Mouse (Mus musculus) MEL (cell line): Measurements from ENCODE around the gene H2-M5. TPM values are rescaled to one million over a fixed set of nuclear protein-coding genes. Genes with fewer than 3 reads are reported as not detected.

Source experiments
- DNase-seq: peaks from one replicate; pipeline ENCODE4 v3.0.0; 2011; ENCODE audit warnings: low read depth, low spot score
- H3K27ac ChIP-seq: 2 replicates; pipeline ENCODE4 v1.5.1; 2012; ENCODE audit warnings: low read depth, mild to moderate bottlenecking, control low read depth, low read length, moderate library complexity; ENCODE audit not compliant: control insufficient read depth
- H3K27me3 ChIP-seq, 2 experiments: fragments of 150-350 bp in 1 of 2; sonication (generic) in 1 of 2; 2 replicates each; pipeline ENCODE4 v1.6.1; 2012; ENCODE audit warnings: low read length in 2 of 2, mild to moderate bottlenecking in 2 of 2, improper control_type of control experiment in 1 of 2, moderate library complexity in 1 of 2; ENCODE audit not compliant: insufficient read depth in 2 of 2, control insufficient read depth in 1 of 2
- H3K36me3 ChIP-seq, 2 experiments: 2 replicates each; pipeline ENCODE4 v1.6.1; 2012 to 2014; ENCODE audit warnings: low read length in 2 of 2, improper control_type of control experiment in 1 of 2, inconsistent platforms in 1 of 2, mild to moderate bottlenecking in 1 of 2; ENCODE audit not compliant: insufficient read depth in 2 of 2, control insufficient read depth in 1 of 2
- H3K4me1 ChIP-seq, 2 experiments: fragments of 150-350 bp in 1 of 2; sonication (generic) in 1 of 2; 2 replicates each; pipeline ENCODE4 v1.6.1; 2012; ENCODE audit warnings: low read length in 2 of 2, improper control_type of control experiment in 1 of 2, mild to moderate bottlenecking in 1 of 2; ENCODE audit not compliant: insufficient read depth in 2 of 2, control insufficient read depth in 1 of 2
- H3K4me3 ChIP-seq, 2 experiments: fragments of 150-350 bp in 1 of 2; sonication (generic) in 1 of 2; 2 replicates each; pipeline ENCODE4 v1.5.1; 2012; ENCODE audit warnings: low read depth in 2 of 2, low read length in 2 of 2, mild to moderate bottlenecking in 2 of 2, moderate library complexity in 2 of 2, control low read depth in 1 of 2, improper control_type of control experiment in 1 of 2; ENCODE audit not compliant: control insufficient read depth in 1 of 2, insufficient read depth in 1 of 2
- H3K79me2 ChIP-seq: 2 replicates; pipeline ENCODE4 v1.6.1; 2012; ENCODE audit warnings: mild to moderate bottlenecking, low read length, moderate library complexity; ENCODE audit not compliant: control insufficient read depth, poor library complexity, insufficient read depth
- H3K9ac ChIP-seq: 2 replicates; pipeline ENCODE4 v1.6.1; 2012; ENCODE audit warnings: low read depth, mild to moderate bottlenecking, control low read depth, low read length, moderate library complexity; ENCODE audit not compliant: control insufficient read depth, poor library complexity, severe bottlenecking
- H3K9me3 ChIP-seq: fragments of 150-350 bp; sonication (generic); replicated peaks from 2 replicates; pipeline ENCODE4 v1.6.1; 2012; ENCODE audit warnings: mild to moderate bottlenecking, low read length, improper control_type of control experiment, moderate library complexity; ENCODE audit not compliant: insufficient read depth
- E2F4 ChIP-seq: IDR thresholded peaks from 2 replicates; pipeline ENCODE4 v1.6.1; 2011; ENCODE audit warnings: low read depth, low read length, improper control_type of control experiment, borderline replicate concordance
- ELF1 ChIP-seq: IDR thresholded peaks from 2 replicates; pipeline ENCODE4 v1.6.1; 2014; ENCODE audit warnings: low read depth, mild to moderate bottlenecking, inconsistent platforms, low read length, improper control_type of control experiment, moderate library complexity
- ETS1 ChIP-seq: IDR thresholded peaks from 2 replicates; pipeline ENCODE4 v1.6.1; 2012; ENCODE audit warnings: low read depth, mild to moderate bottlenecking, inconsistent platforms, low read length, improper control_type of control experiment, moderate library complexity
- GABPA ChIP-seq: IDR thresholded peaks from 2 replicates; pipeline ENCODE4 v1.6.1; 2012; ENCODE audit warnings: low read depth, mild to moderate bottlenecking, inconsistent platforms, low read length, improper control_type of control experiment, moderate library complexity
- GATA1 ChIP-seq: IDR thresholded peaks from 2 replicates; pipeline ENCODE4 v1.6.1; 2011; ENCODE audit warnings: low read depth, low read length, improper control_type of control experiment
- KAT2A ChIP-seq: conservative IDR thresholded peaks from 2 replicates; pipeline ENCODE4 v1.6.1; 2012; ENCODE audit warnings: low read depth, low read length, improper control_type of control experiment, inconsistent platforms
- MXI1 ChIP-seq: IDR thresholded peaks from 2 replicates; pipeline ENCODE4 v1.6.1; 2011; ENCODE audit warnings: mild to moderate bottlenecking, low read depth, low read length, improper control_type of control experiment
- MYC ChIP-seq: IDR thresholded peaks from 2 replicates; pipeline ENCODE4 v1.6.1; 2011; ENCODE audit warnings: low read depth, mild to moderate bottlenecking, low read length, improper control_type of control experiment, moderate library complexity
- NRF1 ChIP-seq: IDR thresholded peaks from 2 replicates; pipeline ENCODE4 v1.6.1; 2014; ENCODE audit warnings: low read depth, mild to moderate bottlenecking, inconsistent platforms, low read length, improper control_type of control experiment, moderate library complexity; ENCODE audit not compliant: poor library complexity, insufficient read depth, severe bottlenecking
- POLR2AphosphoS5 ChIP-seq: IDR thresholded peaks from 2 replicates; pipeline ENCODE4 v1.6.1; 2012; ENCODE audit warnings: low read depth, borderline replicate concordance, mild to moderate bottlenecking, inconsistent platforms, low read length, moderate library complexity, mixed read lengths
- RCOR1 ChIP-seq: IDR thresholded peaks from 2 replicates; pipeline ENCODE4 v1.6.1; 2012; ENCODE audit warnings: low read depth, mild to moderate bottlenecking, inconsistent platforms, low read length, improper control_type of control experiment
- SMC3 ChIP-seq: IDR thresholded peaks from 2 replicates; pipeline ENCODE4 v1.6.1; 2011; ENCODE audit warnings: low read depth, low read length, improper control_type of control experiment
- TBP ChIP-seq: IDR thresholded peaks from 2 replicates; pipeline ENCODE4 v1.8.0; 2011; ENCODE audit warnings: low read depth, low read length, improper control_type of control experiment
- TCF12 ChIP-seq: IDR thresholded peaks from 2 replicates; pipeline ENCODE4 v1.6.1; 2014; ENCODE audit warnings: low read depth, mild to moderate bottlenecking, inconsistent platforms, low read length, improper control_type of control experiment, moderate library complexity
- UBTF ChIP-seq: IDR thresholded peaks from 2 replicates; pipeline ENCODE4 v1.6.1; 2012; ENCODE audit warnings: low read depth, mild to moderate bottlenecking, inconsistent platforms, low read length, improper control_type of control experiment, moderate library complexity, borderline replicate concordance; ENCODE audit not compliant: insufficient read depth
- ZMIZ1 ChIP-seq: IDR thresholded peaks from 2 replicates; pipeline ENCODE4 v1.6.1; 2012; ENCODE audit warnings: low read depth, mild to moderate bottlenecking, inconsistent platforms, low read length, improper control_type of control experiment, moderate library complexity
- ZNF384 ChIP-seq: IDR thresholded peaks from 2 replicates; pipeline ENCODE4 v1.6.1; 2012; ENCODE audit warnings: low read depth, mild to moderate bottlenecking, inconsistent platforms, low read length, improper control_type of control experiment
- polyA plus RNA-seq, 2 experiments: library from polyadenylated mRNA; stranded (reverse) in 1 of 2; unstranded in 1 of 2; fragments of >175 nt in 1 of 2; fragments of >200 nt in 1 of 2; gene quantifications; 2 replicates each; pipeline versions ENCODE4 v1.2.1 to v1.2.4; 2012; ENCODE audit warnings: low replicate concordance in 2 of 2, low read depth in 1 of 2; ENCODE audit not compliant: insufficient read length in 2 of 2, insufficient read depth in 1 of 2, missing spikeins in 1 of 2
- total RNA-seq: library from RNA; depleted of rRNA; stranded (reverse); fragments of 300-350 nt; gene quantifications from 2 replicates; pipeline ENCODE4 v1.2.3, GENCODE M21; 2012

The H2-M5 gene
- total and polyA plus RNA-seq, 3 experiments: not detected

DNA sequence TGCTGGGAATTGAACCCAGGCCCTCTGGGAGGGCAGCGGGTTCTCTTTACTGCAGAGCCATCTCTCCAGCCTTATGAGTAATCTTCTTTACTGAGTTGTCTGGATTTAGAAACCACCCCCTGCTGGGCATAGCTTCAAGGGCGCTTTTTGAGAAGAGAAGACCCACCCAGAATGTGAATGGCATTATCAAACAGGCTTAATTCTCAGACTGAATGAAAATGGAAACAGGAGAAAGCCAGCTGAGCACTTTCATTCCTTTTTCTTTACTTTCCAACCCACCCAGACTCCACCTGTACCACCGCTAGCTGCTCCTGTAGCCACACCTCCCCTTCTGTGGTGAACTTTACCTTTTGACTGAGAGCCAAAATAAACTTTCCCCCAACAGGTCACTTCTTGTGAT lies 6.1 kb upstream of the H2-M5 start:
- Histone ChIP-seq H3K27me3 (no peaks in the 10 kb centered on the region), H3K4me1 (peaks cover 3 to 8% of the 10 kb centered on the region in 2 experiments; a peak in 2 of 4 replicates), H3K36me3 (peaks cover 0 to 11% of the 10 kb centered on the region in 2 experiments; a peak in 2 of 4 replicates), H3K9ac (no peak overlapping the region), H3K9me3 (no peaks in the 10 kb centered on the region), H3K79me2 (no peaks in the 10 kb centered on the region), H3K27ac (no peak overlapping the region), H3K4me3 (no peak overlapping the region)
- DNase-seq: no peak
- TF ChIP-seq ZNF384 (no peak), SMC3 (no peak), ZMIZ1 (no peak), NRF1 (no peak), GABPA (no peak), UBTF (no peak), ELF1 (no peak), E2F4 (no peak)
- TF ChIP-seq, all 39 proteins: peak for 0

DNA sequence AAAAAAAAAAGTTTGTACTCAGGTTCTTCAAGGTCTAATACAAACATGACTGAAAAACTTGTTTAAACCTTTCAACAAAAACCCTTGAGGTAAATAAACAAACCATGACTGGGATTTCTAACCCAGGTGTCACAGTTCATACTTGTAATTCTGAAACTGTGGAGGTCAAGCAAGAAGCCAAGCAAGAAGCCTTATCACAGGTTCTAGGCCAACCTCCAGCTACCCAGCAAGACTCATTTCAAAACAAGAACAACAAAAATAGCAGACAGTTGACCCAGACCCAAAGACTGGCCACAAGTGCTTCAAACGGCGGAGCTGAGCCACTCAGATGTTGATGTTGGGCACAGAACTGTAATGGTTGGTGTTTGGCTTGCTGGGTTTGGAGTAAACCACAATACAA lies 5.2 kb upstream of the H2-M5 start:
- TF ChIP-seq E2F4: no peak
- no peak for TF ChIP-seq KAT2A
- TF ChIP-seq ZMIZ1: no peak
- no peak for TF ChIP-seq ELF1
- no peak for TF ChIP-seq ZNF384
- TF ChIP-seq MYC: no peak
- TF ChIP-seq SMC3: no peak
- no peak for TF ChIP-seq GATA1
- TF ChIP-seq TCF12: no peak
- no peak for TF ChIP-seq ETS1
- no peak for TF ChIP-seq MXI1
- no peak for TF ChIP-seq UBTF
- TF ChIP-seq TBP: no peak
- TF ChIP-seq GABPA: no peak
- no peak for TF ChIP-seq RCOR1
- TF ChIP-seq POLR2AphosphoS5: no peak
- peaks cover 3 to 8% of the 10 kb centered on the region in 2 experiments; a peak in 2 of 4 replicates for H3K4me1 ChIP-seq
- H3K9me3 ChIP-seq: no peaks in the 10 kb centered on the region
- H3K4me3 ChIP-seq: no peak overlapping the region
- DNase-seq: no peak
- no peak overlapping the region for H3K9ac ChIP-seq
- peaks cover 0 to 11% of the 10 kb centered on the region in 2 experiments; a peak in 2 of 4 replicates for H3K36me3 ChIP-seq
- H3K27ac ChIP-seq: no peak overlapping the region
- H3K27me3 ChIP-seq: no peaks in the 10 kb centered on the region
- H3K79me2 ChIP-seq: no peaks in the 10 kb centered on the region
